9 mouse cellular contexts compared by ENCODE assay signal in the genomic region with DNA sequence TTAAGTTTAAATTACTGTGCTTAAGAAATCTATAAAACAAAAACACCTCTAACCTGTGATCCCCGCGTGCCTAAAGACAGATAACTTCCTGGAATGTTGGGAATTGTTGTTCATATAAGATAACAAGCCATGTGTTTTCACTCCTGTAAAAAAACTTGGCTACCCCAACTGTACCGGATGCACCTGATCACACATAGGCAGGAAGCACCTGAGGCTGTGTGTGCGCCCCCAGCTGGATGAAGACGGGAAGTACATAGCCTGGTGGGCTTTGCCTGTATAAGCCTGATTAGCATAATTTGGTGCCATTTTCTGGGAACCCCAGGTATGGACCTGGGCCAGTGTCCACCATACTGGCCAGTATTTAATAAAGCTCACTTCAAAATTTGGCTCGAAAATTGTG. TPM values are rescaled to one million over a fixed set of nuclear protein-coding genes. Genes with fewer than 3 reads are reported as not detected.
DNase-seq lines count a peak whose midpoint lies in the region; ATAC-seq and TF ChIP-seq lines count a peak whose summit lies in the region.
"Had no signal": no experiment of that assay in that cellular context is flagged by ENCODE, and none has a peak within 500 bp of the region (broad histone marks: within the 10 kb centered on the region; RNA-seq: fewer than 3 reads in every experiment).

No protein-coding gene starts in this region.

- no peaks in the 10 kb centered on the region for H3K27me3 ChIP-seq in small intestine, adult 2 months (ENCODE audit: control insufficient read depth, insufficient read depth, low read length)
- H3K27me3 ChIP-seq: hindbrain, embryonic 15.5 days had no signal

- no peaks in the 10 kb centered on the region for H3K4me1 ChIP-seq in bone marrow, adult 2 months (ENCODE audit: control insufficient read depth, insufficient read depth, low read length)
- H3K4me1 ChIP-seq in small intestine, adult 2 months (ENCODE audit: control insufficient read depth, insufficient read depth, insufficient read length, low read length): peaks cover 12% of the 10 kb centered on the region; the same call in 1 of the 2 replicates

- WGBS in bone marrow, adult 2 months: 21% methylated on average over 6 of the region's 6 CpGs
- WGBS in small intestine, adult 2 months: 25% methylated on average over 6 of the region's 6 CpGs

- no peaks in the 10 kb centered on the region for H3K36me3 ChIP-seq in small intestine, adult 2 months (ENCODE audit: control insufficient read depth, insufficient read depth, low read length)
- H3K36me3 ChIP-seq: hindbrain, embryonic 15.5 days had no signal

- ATAC-seq in CD4-positive, CD25-positive, alpha-beta regulatory T cell, adult 4 months: peak; percentile 75

- no peak overlapping the region for H3K27ac ChIP-seq in bone marrow, adult 2 months (ENCODE audit: control insufficient read depth, insufficient read depth, low read depth, low read length, poor library complexity)
- H3K27ac ChIP-seq in small intestine, adult 2 months (ENCODE audit: insufficient read depth, low read depth, low read length): no peak overlapping the region
- H3K27ac ChIP-seq: hindbrain, embryonic 15.5 days had no signal

- no peak for TF ChIP-seq POLR2A in bone marrow, adult 2 months (IDR thresholded peaks at IDR 0.05; ENCODE audit: borderline replicate concordance, control insufficient read depth, low read depth, low read length)
- no peak for TF ChIP-seq POLR2A in small intestine, adult 2 months (IDR thresholded peaks at IDR 0.05; ENCODE audit: low read depth, low read length)

- H3K4me3 ChIP-seq in bone marrow, adult 2 months (replicated peaks; ENCODE audit: control insufficient read depth, low read depth, low read length): no peak overlapping the region
- no peak overlapping the region for H3K4me3 ChIP-seq in small intestine, adult 2 months (ENCODE audit: low read depth, low read length)
- H3K4me3 ChIP-seq: hindbrain, embryonic 15.5 days had no signal

- TF ChIP-seq CTCF in bone marrow, adult 2 months (IDR thresholded peaks at IDR 0.05; ENCODE audit: control insufficient read depth, insufficient read depth, low read length): peak; percentile 68
- peak; percentile 45; the same call in 1 of the 2 replicates for TF ChIP-seq CTCF in small intestine, adult 2 months (IDR thresholded peaks at IDR 0.05; ENCODE audit: extremely low read depth, insufficient read length, insufficient replicate concordance, low read depth, low read length)

- DNase-seq in kidney, postnatal 14 days: peak; percentile 38
- no peak for DNase-seq in kidney, adult 11 months
- DNase-seq in retina, postnatal 1 day: no peak
- DNase-seq in right cerebral cortex, postnatal 14 days: no peak

RNA-seq across cellular contexts. Expression of a gene that starts 19.3 kb away (rescaled TPM):
- 1 to 10 TPM; 1.9 to 2.8 TPM for polyA plus RNA-seq in CD4-positive, CD25-positive, alpha-beta regulatory T cell, adult 4 months (2017; shearing (Covaris generic))
- polyA plus RNA-seq in bone marrow, adult 2 months (2011; ENCODE audit: insufficient read depth, insufficient read length, low replicate concordance, missing spikeins): 71.6 and 93.5 TPM in 2 replicates
- polyA plus RNA-seq in small intestine, adult 2 months (2012; rRNA removed): 57.9 and 115 TPM in 2 replicates

RNA-seq across cellular contexts. Expression of a gene that starts 25.9 kb away (rescaled TPM):
- not detected for polyA plus RNA-seq in CD4-positive, CD25-positive, alpha-beta regulatory T cell, adult 4 months (2017; shearing (Covaris generic))
- polyA plus RNA-seq in bone marrow, adult 2 months (2011; ENCODE audit: insufficient read depth, insufficient read length, low replicate concordance, missing spikeins): not detected in 2 replicates
- polyA plus RNA-seq in small intestine, adult 2 months (2012; rRNA removed): 0.23 and 0.43 TPM in 2 replicates
- polyA plus RNA-seq: stomach, embryonic 14.5 days had no signal

RNA-seq across cellular contexts. Expression of a gene that starts 33.5 kb away (rescaled TPM):
- polyA plus RNA-seq in CD4-positive, CD25-positive, alpha-beta regulatory T cell, adult 4 months (2017; shearing (Covaris generic)): 1 to 10 TPM; 1.7 to 1.9 TPM
- polyA plus RNA-seq in bone marrow, adult 2 months (2011; ENCODE audit: insufficient read depth, insufficient read length, low replicate concordance, missing spikeins): 2.8 and 3.0 TPM in 2 replicates
- 3.0 and 3.7 TPM in 2 replicates for polyA plus RNA-seq in small intestine, adult 2 months (2012; rRNA removed)

RNA-seq across cellular contexts. Expression of a gene that starts 33.8 kb away (rescaled TPM):
- polyA plus RNA-seq in CD4-positive, CD25-positive, alpha-beta regulatory T cell, adult 4 months (2017; shearing (Covaris generic)): 100 to 1,000 TPM in 1 of 2 experiments, 10 to 100 TPM in 1; 91.0 to 100 TPM
- 52.9 and 74.3 TPM in 2 replicates for polyA plus RNA-seq in bone marrow, adult 2 months (2011; ENCODE audit: insufficient read depth, insufficient read length, low replicate concordance, missing spikeins)
- 85.5 and 146 TPM in 2 replicates for polyA plus RNA-seq in small intestine, adult 2 months (2012; rRNA removed)

RNA-seq across cellular contexts. Expression of a gene that starts 35.4 kb away (rescaled TPM):
- 10 to 100 TPM; 45.8 to 50.7 TPM for polyA plus RNA-seq in CD4-positive, CD25-positive, alpha-beta regulatory T cell, adult 4 months (2017; shearing (Covaris generic))
- polyA plus RNA-seq in bone marrow, adult 2 months (2011; ENCODE audit: insufficient read depth, insufficient read length, low replicate concordance, missing spikeins): 12.4 and 12.7 TPM in 2 replicates
- 56.3 and 120 TPM in 2 replicates for polyA plus RNA-seq in small intestine, adult 2 months (2012; rRNA removed)

Comparison
In these comparisons a context has a peak if more than half of its experiments do, and no peak if none do; other contexts are left out.
1. RNA of a gene that starts 19.3 kb away (polyA plus RNA-seq): 57.9 to 115 TPM in small intestine, adult 2 months and 71.6 to 93.5 TPM in bone marrow, adult 2 months; 1.9 to 2.8 TPM in CD4-positive, CD25-positive, alpha-beta regulatory T cell, adult 4 months; every median in the first group is over 10 times any median in the second.